Comparison of ENCODE assay signal across 8 mouse cellular contexts in genomic region chr8:48554762-48555545, GRCm38 (mm10).
DNase-seq lines count a peak whose midpoint lies in the region; ATAC-seq lines count a peak whose summit lies in the region.

No protein-coding gene starts in this region.

- peak overlapping the region; percentile 82 for H3K4me2 ChIP-seq in hindbrain, embryonic 13.5 days

- H3K27ac ChIP-seq in hindbrain, embryonic 13.5 days: peak overlapping the region; percentile 97

- no peaks in the 10 kb centered on the region for H3K36me3 ChIP-seq in hindbrain, embryonic 13.5 days

- H3K9ac ChIP-seq in hindbrain, embryonic 13.5 days: peak overlapping the region; percentile 87

- peak overlapping the region; percentile 78 for H3K4me3 ChIP-seq in hindbrain, embryonic 13.5 days

- H3K9me3 ChIP-seq in hindbrain, embryonic 13.5 days: no peaks in the 10 kb centered on the region

- no peaks in the 10 kb centered on the region for H3K27me3 ChIP-seq in hindbrain, embryonic 13.5 days

- peak; percentile 79 for DNase-seq in WW6 (ENCODE audit: low read depth, low spot score)
- DNase-seq in cerebellum, postnatal 25 days: peak; percentile 73 to 77
- peak; percentile 70 to 73 for DNase-seq in frontal cortex, postnatal 36 days (ENCODE audit: low spot score in 2 of 2)
- DNase-seq in left cerebral cortex, adult 11 months (ENCODE audit: low spot score): peak; percentile 51
- peak; percentile 38 to 66 for DNase-seq in right cerebral cortex, postnatal 36 days (ENCODE audit: low spot score in 2 of 2)

- H3K4me1 ChIP-seq in hindbrain, embryonic 13.5 days (replicated peaks): peaks cover 25% of the 10 kb centered on the region

- WGBS in hindbrain, embryonic 13.5 days: under 1% methylated on average over 66 of the region's 86 CpGs

- ATAC-seq in hindbrain, embryonic 13.5 days (ENCODE audit: low FRiP score): peak; percentile 95
- peak; percentile 66 for ATAC-seq in megakaryocyte progenitor cell, adult 5-6 weeks (replicated peaks; ENCODE audit: poor library complexity)
- ATAC-seq in erythroid progenitor cell, adult 5-6 weeks (replicated peaks; ENCODE audit: low FRiP score, poor library complexity, severe bottlenecking): no peak
